Mouse (Mus musculus) mature B cell (primary cell): ENCODE measurements around the gene Ddi2.

ENCODE experiments used
- in situ Hi-C: fragments of 300-500 bp; cut with MboI; formaldehyde crosslinking; loops from 2 replicates; pipeline ENCODE4 v1.14.3; 2019

The Ddi2 gene

DNA sequence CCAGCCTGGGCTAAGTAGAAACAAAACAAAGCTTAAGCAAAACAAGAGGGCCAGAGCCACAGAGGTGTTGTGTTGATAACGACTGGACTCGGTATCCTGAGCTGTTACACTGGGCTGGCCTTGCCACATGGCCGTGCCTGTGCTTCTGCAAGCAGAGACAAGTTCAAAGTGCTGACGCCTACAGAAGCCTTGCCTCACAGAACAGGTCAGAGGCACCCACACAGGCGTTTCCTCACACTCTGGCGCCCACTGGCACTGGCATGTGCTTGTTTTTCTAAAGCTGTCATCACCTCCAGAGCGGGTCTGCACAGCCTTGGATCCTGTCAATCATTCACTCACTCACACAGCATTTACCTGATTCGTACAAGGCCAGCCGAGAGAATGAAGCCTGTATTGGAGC, 18.6 kb upstream of the Ddi2 start:
- in situ Hi-C loops: no loop called here

DNA sequence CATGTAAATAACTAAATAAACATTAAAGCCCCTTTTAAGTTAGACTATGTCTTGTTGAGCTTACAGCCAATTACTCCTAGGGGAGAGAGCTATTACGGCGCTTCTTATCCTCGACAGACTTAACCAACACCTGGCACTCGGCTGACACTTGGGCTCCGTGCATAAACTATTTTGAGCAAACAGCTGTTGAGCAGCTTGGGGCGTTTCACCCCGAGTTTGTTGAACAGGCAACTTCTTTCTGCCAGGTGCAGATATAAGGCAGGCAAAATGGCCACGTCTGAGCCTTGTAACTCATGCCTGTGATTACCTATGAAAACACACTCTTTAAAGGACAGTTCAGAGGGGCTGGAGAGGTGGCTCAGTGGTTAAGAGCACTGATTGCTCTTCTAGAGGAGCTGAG, 14.8 kb upstream of the Ddi2 start:
- in situ Hi-C loops: no loop called here

DNA sequence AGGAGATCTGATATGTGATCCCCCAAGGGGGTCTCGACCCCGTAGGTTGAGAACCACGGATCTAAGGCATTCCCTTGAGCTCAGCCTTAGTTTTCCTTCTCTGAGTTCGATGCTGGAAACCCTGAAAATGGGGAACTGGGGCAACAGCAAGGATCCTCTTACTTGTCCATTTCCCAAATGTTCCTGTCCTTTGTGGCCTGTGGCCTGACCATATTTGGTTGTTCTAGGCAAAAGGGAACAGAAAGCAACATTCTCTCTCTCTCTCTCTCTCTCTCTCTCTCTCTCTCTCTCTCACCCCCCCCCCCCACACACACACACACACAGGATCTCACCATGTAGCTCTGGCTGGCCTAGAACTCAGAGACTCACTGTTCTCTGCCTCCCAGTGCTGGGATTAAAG, 13.6 kb upstream of the Ddi2 start:
- in situ Hi-C loops: no loop called here

DNA sequence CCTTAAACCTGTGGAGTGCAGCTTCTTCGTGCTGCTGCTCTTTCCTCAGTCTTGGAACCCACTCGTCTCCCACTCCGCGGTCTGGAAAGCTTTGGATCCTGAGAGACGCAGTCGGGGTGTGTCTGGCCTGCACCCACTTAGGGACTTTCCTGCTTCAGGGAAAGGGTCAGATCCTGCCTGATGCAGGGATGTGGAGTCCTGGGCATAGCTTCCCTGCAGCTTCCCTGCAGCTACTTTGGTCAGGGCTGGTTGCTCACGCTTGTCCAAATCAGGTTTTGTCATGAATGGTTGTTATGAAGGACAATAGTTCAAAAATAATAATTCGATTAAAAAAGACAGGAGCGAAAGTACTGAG, 12.0 kb upstream of the Ddi2 start:
- in situ Hi-C loops: no loop called here

DNA sequence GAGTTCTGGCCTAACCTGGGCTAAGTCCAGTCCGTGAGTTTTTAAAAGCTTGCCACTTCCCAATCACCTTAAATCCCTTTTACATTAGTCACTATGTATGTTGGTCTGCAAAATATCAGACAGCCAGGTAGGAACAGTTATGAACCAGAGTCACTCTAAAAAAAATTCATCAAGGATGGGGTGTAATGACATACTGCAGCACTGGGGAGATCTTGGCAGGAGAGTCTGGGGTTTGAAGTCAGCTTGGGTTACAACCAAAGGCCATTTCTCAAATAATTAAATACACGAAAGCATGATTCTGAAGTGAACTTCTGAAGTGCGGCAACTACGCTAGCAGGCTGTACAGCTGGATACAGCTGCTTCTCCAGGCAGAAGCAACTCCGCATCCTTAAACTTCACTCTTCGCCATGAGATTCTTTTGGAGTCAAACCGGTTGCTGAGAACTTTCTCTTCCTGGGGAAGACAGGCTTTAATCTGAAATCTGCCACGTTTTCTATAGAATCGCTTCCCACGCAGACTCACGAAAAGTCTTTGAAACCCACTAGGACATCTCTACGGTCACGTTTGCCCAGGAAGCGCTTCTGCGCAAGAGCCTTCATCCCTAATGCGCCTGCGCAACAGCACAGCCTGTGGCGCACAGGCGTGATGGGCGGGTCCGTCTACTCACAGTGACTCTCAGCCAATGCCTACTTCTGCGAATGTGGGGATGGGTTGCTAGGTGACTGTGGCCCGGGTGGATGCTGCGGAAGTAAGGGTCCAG, 11.4 kb upstream of the Ddi2 start:
- in situ Hi-C loops: no loop called here

DNA sequence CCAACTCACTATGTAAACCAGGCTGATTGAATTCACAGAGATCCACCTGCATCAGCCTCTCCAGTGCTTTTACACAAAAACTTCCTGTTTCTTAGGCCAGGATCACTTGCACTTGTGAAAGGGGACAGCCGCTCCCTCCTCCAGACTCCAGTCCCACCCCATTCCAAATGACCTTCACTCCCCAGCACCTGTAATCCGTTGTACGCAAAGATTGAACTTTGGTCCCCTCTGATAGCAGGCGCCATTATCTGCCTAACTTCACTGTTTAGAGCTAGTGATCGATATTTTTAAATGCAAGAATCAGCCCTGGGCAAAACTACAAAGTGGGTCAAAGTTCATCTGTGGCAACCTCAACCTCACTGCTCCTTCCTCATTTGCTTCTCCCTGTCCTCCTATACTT, 8.5 kb upstream of the Ddi2 start:
- in situ Hi-C loops: no loop called here

DNA sequence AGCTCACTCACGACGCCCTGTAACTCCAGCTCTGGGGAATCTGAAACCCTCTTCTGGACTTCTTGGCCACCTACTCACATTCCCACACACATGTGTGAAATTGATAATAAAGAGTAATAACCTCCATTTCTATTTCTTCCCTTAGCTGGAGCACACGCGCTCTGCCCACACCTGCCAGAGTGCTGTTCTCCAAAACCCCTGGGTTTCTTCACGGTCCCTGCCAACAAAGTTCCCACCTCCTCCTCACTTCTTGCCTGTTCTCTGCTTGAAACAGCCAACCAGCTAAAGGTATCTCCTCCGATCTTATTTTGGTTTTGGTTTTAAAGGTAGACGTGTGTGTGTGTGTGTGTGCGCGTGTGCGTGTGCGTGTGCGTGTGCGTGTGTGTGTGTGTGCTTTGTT, 7.2 kb upstream of the Ddi2 start:
- in situ Hi-C loops: no loop called here

DNA sequence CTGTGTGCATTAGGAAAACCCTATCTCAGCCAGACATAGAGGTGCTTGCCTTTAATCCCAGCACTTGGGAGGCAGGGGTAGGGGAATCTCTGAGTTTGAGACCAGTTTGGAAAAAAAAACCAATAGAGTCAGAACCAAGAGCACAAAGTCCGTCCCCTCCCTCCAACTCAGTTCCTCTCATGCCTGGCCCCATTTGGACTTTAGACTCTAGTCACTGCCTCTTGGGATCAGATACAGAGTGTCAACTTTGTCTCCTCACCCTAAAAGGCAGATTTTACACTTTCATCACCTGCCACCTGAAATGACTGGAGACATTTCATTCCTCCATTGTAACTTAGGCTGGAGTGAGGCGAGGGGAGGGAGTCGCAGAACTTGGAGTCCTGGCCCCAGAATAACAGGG, 6.0 kb upstream of the Ddi2 start:
- in situ Hi-C loops: no loop called here

DNA sequence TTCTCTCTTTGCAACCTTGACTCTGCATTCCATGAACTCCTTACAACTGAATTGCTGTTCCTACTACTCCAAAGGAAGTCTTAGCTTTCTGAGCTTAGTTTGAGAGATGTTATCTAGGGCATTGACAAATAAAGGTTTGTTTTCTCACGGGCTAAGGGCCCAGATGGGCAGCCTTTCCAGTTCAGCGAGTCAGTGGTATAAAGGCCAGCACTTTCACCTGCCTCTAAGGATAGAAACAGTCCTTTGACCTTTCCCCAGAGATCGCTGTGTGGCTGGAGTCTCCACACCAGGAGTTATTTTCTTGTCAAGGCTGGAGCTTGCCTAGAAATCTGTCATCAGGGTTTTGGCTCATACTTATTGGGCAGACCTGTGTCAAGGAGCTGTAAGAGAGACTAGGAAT, 2.5 kb upstream of the Ddi2 start:
- in situ Hi-C loops: no loop called here

DNA sequence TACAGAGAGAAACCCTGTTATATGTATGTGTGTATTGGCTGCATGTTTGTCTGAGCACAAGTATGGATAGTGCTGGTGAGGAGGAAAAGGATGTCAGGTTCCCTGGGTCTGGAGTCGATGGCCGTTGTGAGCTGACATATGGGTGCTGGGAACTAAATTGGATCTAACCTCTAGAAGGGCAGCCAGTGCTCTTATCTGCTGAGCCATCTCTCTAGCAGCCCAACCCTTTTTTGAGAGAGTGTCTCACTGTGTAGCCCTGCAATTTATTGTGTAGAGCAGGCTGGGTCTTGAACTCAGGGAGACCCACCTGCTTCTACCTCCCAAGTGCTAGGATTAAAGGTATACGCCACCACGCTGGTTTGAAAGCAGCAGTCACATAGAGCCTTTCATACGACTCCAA, 2.1 kb upstream of the Ddi2 start:
- in situ Hi-C loops: no loop called here

DNA sequence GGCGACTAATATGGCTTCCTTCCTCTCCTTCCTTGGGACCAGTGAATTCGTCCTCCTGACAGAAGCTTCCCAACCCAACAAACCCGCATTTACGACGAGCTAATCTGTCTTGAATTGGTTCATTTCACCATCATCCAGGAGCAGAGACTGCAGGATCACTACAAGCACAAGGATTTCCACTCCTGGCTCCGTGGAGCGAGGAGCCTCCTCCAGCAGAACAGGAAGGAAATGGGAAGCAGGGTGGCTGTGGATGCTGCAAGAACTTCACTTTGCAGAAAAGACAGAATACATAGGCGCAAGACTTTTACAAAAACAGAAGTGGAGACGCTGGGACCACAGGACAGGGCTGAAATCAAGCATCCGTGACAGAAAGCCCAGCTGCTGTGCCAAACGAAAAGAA, 1.4 kb upstream of the Ddi2 start:
- in situ Hi-C loops: loop anchor here (5.0 kb wide), 1 partner anchor 68 kb away; the partner anchor contains the start of genes Casp9 and Dnajc16

DNA sequence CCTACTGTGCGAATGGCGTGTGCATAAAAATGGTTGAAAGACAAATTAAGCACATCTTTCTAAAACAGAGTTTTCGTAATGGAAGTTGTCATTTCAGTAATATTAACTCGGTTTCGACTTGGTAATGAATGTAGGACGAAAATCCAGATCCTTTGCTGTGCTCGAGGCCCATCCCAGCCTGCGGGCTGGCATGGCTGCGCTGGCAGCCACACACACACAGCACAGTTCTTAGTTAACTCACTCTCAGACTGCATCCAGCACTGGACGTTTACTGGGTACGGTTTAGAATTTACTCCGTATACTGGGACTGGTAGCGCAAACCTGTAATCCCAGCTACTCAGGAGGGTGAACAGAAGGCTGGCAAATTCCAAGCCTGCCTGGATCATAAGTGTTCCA, 452 bp upstream of the Ddi2 start:
- in situ Hi-C loops: loop anchor here (5.0 kb wide), 1 partner anchor 69 kb away; the partner anchor contains the start of genes Casp9 and Dnajc16

DNA sequence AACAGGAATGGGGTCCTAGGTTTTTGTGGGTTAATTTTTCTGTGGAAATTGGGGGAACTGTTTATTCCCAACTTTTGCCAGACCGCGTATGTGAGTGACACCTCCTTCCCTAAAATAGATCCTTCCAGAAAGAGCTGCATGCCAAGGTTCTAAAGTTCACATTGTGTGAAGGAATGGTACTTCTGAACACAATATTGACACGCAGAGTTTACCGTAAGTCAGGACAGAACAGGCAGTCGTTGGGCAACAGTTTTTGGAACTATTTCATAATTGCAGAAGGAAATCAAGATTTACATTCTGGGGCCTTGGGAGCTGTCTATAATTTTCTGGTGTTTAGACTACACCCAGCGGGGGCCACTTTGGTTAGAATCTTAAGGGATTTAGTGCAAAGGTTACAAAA, 1.3 kb downstream of the Ddi2 start:
- in situ Hi-C loops: loop anchor here (5.0 kb wide), 1 partner anchor 70 kb away; the partner anchor contains the start of genes Casp9 and Dnajc16

DNA sequence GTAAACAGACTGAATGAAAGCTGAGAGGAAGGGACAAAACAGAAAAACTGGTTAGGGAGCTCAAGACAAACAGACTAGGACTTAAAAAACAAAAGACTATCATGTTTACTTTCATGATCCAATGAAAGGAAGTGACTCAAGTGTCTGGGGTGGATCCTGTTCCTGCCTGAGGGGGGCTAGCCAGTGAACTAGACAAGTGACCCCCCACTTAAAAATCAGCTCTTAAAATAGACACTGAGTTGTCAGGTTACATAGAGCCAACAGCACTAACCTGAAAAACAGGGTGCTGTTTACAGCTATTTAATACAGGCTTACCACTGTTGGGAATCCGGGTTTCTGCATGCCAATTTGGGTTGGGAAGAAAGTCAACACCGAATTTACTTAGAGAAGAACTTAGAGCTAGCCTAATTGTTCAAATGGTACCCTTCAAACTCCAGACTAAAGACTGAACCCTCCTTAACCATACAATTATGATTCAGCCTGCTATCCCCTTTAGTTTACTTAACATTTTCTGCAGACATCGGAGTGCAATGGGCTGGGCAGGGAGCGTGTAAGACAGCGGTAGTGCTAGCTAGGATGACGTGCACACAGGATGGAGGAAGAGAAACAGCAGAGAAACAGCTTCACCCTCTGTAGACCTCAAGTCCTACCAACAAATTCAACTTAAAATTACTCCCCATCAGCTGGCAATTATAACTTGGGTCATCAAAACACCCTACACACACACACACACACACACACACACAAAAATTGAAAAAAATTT, 2.3 kb downstream of the Ddi2 start:
- in situ Hi-C loops: loop anchor here (5.0 kb wide), 1 partner anchor 71 kb away; the partner anchor contains the start of genes Casp9 and Dnajc16

DNA sequence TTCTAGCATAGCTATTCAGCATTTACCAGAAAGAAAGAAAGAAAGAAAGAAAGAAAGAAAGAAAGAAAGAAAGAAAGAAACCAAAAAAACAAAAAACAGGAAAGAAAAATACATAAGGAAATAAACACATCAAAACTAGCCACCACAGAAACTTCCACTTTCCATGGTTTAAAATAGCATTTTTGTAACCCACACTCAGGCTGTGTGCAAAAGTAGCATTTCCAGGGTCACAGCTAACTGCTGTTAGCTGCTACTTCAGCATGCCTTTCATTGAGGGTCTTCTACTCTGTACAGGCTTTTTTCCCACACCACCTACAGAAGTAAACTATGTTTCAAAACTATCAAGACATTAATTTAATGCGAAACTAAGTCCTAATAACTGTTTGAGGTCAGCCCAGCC, 3.9 kb downstream of the Ddi2 start:
- in situ Hi-C loops: no loop called here

DNA sequence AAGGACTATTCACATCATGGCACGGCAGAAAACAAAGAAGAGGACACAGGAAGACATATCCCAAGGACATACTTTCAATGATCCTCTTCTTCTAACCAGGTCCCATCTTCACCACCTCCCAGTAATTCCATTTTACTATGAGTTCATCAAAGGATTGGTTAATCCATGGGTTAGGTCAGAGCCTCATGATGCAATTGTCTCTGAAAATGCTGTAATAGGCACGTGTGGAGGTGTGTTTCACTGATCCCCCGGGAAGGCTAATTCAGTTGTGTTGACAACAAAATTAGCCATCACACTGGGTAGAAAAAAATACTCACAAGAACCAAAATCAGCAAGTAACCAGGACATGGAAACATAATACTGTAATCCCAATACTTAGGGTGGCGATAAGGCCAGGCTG, 5.6 kb downstream of the Ddi2 start:
- in situ Hi-C loops: no loop called here

DNA sequence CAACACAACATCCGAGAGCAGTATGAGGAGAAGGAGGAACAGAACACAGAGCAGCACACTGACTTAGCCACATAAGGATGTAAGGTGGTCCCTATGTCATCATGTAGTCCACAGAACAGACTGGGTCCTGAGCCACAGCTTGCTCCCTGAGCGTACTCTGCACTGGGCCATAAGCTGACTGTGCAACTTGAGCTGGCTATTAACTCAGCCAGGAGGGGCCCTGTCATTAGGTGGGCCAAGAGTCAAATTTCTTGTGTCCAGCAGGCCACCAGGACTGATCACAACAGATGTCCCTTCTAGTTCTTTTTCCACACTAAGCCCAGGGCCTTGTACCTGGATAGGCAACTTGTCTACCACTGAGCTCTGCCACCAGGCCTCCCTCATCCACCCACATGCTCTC, 8.2 kb downstream of the Ddi2 start:
- in situ Hi-C loops: no loop called here

DNA sequence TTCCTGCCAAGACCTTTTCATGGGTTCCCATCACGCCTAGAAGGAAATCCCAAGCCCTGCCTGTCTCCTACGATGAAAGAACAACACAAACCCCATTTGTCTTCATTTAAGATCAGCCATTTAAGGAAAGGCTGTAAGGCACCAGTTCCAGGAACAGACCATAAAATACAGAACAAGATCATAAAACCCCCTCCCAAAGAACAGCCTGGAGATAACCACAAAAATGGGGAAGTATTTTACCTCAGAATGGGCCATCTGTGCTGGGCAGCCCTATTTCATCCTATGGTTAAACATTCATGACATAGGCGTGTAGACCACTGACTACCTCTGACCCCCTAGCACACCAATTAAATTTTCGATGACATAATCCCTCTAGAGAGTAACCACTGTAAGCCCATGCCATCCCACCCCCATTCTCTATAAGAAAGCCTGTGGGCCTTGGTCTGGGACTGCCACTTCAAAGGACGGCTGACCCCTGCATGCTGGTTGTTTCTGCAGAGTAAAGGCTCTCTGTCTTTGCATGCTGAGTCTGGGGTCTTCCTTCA, 9.5 kb downstream of the Ddi2 start:
- in situ Hi-C loops: no loop called here

DNA sequence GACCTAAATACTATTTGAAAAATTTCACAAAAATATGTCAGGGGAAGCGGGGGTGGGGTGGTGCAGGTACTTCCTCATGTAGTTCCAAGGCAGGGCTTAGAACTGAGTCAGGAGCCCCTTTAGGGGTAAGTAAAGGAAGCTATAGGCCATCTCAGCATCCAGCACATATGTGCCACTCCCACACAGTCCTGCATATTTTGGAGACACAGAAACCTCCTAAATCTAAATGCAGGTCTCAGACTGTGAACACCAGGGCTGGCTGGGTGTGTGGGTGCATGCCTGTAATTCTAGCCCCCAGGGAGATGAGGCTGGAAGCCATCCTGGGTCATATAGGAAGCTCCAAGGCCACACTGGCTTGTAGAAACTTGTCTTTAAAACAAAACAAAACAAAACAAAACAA, 12.0 kb downstream of the Ddi2 start:
- in situ Hi-C loops: no loop called here

DNA sequence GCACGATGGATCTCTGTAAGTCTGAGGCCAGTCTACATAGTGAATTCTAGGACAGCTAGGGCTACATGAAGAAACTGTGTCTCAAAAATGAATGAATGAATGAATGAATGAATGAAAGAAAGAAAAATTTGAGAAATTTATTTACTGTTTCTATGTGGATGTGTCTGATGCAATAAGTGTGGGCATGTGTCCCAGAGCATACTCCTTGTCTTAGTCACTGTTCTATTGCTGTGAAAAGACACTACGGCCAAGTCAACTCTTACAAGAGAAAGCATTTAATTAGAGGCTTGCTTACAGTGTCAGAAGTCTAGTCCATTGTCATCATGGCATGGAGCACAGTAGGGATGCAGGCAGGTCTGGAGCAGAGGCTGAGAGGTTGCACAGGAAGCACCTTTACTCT, 14.2 kb downstream of the Ddi2 start:
- in situ Hi-C loops: no loop called here

DNA sequence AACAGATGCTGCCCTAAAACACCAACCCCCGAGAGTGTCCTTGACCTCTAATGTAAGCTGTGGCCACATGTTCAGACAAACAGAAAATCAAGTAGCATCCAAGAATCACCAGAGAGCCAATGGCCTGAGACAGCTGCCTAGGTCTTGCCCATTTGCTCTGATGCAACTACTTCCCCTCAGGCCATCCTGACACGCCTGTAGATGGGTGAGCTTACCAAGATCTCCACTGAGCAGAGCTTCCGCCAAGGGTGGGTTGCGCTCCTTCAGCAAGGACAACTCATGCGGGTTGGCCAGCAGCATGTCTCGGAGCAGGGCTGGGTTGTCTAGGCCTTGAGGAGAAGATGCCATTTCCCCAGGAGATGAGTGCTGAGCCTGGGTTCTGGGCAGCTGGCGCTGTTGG, 15.2 kb downstream of the Ddi2 start:
- in situ Hi-C loops: no loop called here

DNA sequence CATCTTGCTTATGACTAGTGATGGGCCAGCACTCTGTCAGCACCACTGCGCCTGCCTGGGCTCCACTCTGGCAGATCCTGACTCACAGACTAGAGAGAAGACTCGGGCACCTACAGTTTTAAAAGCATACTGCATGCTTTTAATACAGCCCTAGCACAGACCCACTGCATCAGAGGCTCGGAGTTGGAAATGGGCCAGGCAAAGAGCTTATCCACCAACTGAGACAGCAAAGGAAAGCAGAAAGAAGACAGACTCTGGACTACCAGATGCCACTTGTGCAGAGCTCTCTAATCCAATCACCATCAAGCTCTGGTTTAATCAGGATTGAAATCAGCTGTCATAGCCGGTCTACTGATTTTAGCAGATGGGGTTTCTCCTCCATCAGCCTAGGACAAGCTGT, 17.9 kb downstream of the Ddi2 start:
- in situ Hi-C loops: no loop called here

DNA sequence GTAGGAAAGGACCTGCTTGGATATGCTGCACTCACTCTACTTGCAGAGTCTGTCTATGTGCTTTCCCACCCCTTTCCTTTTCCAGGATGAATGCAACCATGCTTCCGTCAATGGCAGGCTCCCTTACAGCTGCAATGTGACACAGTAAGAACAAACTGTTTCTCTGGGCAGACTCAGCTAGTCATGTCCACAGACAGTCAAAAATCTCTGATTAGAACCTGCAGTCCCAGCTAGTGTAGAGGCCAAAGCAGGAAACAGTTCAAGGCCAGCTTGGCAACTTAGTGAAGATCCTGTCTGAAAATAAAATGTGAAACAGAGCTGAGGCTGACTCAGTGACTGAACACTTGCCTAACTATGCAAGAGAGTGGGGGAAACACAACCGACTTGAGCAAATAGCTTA, 18.6 kb downstream of the Ddi2 start:
- in situ Hi-C loops: no loop called here
